Mouse (Mus musculus) activated CD4-positive, CD25-positive, alpha-beta regulatory T cell (primary cell): ENCODE measurements around the gene Dnpep. TPM values are rescaled to one million over a fixed set of nuclear protein-coding genes. Genes with fewer than 3 reads are reported as not detected.

Experiments used
- polyA plus RNA-seq, 2 experiments: library from polyadenylated mRNA; unstranded; fragments of 100-300 nt; shearing (Covaris generic); gene quantifications; one replicate each; pipeline ENCODE4 v1.2.1; 2017

Dnpep gene
- 10 to 100 TPM; 71.2 TPM for polyA plus RNA-seq

DNA sequence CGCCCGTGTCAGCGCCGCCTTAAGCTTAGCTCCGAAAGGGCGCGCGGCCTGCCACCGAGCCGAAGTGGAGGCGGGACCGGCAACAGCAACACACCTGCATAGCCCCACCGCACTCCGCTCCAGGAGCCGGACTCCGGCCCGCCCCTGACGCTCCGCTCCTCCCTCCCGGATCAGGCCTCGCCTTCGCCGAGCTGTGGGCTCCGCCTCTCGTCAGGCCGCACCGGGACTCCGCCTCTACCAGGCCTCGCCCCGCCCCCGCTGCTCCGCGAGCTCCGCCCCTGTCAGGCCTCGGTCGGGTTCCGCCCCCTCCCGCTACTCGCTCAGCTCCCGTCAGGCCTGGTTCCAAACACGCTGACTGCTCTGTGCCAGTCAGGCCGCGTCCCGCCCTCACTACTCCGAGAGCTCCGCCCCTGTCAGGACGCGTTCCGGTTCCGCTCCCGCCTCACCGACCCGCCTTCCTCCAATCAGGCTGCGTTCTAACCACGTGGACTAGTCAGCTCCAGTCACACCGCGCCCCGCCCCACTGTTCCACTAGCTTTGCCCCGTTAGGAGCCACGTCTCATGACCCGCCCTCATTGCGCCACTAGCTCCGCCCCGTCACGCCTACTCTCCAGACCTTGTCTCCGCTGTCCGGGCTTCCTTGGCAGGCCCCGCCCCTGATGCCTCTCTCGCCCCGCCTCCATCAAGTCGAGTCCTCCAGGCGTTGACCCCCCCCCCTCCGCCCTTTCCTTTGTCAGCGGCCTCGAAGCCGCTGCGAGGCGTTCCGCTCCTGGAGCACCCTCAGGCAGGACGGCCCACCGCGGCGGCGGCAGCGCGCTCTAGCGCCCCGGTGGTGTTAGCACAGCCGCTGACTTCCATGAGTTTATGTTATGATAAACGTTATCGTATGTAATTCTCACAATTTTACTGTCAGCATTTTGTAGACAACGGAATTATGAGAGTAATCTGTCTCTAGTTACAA lies at the start of gene Dnpep:
TSS of gene Dnpep (minus strand) at position 750 of the 961 bp plus-strand sequence.

DNA sequence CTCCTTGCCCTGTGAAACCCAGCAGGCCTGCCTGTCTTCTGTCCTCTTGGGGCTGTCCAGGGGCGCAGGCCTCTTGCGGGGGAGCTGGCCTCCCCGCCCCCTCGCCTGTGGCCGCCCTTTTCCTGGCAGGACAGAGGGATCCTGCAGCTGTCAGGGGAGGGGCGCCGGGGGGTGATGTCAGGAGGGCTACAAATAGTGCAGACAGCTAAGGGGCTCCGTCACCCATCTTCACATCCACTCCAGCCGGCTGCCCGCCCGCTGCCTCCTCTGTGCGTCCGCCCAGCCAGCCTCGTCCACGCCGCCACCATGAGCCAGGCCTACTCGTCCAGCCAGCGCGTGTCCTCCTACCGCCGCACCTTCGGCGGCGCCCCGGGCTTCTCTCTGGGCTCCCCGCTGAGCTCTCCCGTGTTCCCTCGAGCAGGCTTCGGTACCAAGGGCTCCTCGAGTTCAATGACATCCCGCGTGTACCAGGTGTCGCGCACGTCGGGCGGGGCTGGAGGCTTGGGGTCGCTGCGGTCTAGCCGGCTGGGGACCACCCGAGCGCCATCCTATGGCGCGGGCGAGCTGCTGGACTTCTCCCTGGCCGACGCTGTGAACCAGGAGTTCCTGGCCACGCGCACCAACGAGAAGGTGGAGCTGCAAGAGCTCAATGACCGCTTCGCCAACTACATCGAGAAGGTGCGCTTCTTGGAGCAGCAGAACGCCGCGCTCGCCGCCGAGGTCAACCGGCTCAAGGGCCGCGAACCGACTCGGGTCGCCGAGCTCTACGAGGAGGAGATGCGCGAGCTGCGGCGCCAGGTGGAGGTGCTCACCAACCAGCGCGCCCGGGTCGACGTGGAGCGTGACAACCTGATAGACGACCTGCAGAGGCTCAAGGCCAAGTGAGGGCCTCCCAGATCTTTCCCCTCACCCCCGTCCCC lies 42.6 kb upstream of the Dnpep start, which contains the start of gene Des:
TSS of gene Des (plus strand) at position 218 of the 920 bp plus-strand sequence.

DNA sequence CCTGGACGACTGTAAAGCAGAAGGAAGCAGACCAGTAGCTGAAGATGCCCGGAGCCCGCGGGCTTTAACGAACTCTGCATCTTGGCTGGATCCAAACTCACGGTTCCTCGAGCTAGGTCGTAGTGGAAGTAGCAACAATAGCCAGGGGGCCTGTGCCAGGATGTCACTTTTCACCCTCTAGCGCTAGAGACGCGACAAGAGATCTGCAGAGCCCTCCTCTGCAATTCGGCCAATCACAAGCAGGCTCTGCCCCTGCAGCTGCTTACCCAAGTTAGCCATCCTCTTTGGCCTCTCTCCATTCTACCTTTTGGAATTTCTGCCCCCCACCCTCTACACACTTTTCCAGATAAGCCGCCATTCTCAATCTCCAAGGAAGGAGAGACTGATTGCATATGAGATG lies 39.6 kb downstream of the Dnpep start, which contains the start of gene Resp18:
TSS of gene Resp18 (minus strand) at position 188 of the 400 bp plus-strand sequence.

DNA sequence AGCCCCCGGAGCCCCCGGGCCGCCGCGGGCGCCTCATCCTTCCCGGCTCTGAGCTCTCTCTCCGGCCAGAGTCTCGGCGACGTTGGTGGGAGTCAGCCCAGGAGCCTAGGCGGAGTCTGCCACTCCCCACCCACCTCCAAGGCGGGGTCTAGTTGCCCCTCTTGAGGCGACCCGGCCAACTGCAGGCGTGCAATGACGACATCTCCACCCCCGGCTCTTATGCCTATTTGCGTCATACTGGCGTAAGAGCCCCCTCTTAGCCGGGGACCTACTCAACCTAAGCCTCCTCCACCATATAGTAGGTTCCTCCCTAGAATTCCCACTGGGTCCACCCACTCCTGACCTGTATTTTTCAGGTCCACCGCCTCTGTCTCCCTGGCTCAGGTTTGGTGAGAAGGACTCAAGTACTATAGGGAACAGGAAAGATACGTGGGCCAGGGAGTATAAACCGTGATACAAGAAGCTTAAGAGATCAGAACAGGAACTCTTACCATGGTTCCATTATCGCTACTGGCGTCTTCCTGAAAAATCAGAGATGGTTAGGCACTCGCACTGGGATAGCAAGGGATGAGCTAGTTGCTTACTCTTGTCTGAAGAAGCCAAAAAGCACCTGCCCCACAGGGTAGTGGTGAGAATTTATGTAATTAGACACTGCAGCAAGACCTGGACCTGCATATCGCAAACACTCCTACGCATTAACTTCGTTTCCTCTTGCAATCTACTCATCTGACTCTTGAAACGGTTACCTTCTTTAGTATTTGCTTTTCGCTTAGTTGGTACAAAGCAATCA lies 53.5 kb downstream of the Dnpep start, which contains the start of gene Ptprn:
TSS of gene Ptprn (minus strand) at position 412 of the 790 bp plus-strand sequence.

Other genes starting within 250 kb of the Dnpep start
- 1 to 10 TPM; 7.1 to 8.1 TPM for gene Nhej1, start 192.8 kb downstream of the Dnpep start, polyA plus RNA-seq
- gene Slc23a3, start 184.1 kb downstream of the Dnpep start, polyA plus RNA-seq, result under 1 TPM; 0.43 to 0.50 TPM
- gene Cnppd1, start 175.3 kb downstream of the Dnpep start, polyA plus RNA-seq, result 100 to 1,000 TPM; 145 to 164 TPM
- gene Retreg2, start 175.2 kb downstream of the Dnpep start, polyA plus RNA-seq, result 100 to 1,000 TPM in 1 of 2 experiments, 10 to 100 TPM in 1; 80.2 to 109 TPM
- gene Zfand2b, start 149.3 kb downstream of the Dnpep start, polyA plus RNA-seq, result 10 to 100 TPM; 69.6 to 84.5 TPM
- 1 to 10 TPM; 2.4 to 6.6 TPM for gene Abcb6, start 137.6 kb downstream of the Dnpep start, polyA plus RNA-seq
- 10 to 100 TPM; 25.2 to 30.8 TPM for gene Ankzf1, start 125.8 kb downstream of the Dnpep start, polyA plus RNA-seq
- gene Atg9a, start 125.8 kb downstream of the Dnpep start, polyA plus RNA-seq, result 10 to 100 TPM; 21.3 to 23.5 TPM
- 10 to 100 TPM in 1 of 2 experiments, 1 to 10 TPM in 1; 8.6 to 14.6 TPM for gene Glb1l, start 107.2 kb downstream of the Dnpep start, polyA plus RNA-seq
- gene Stk16, start 107.2 kb downstream of the Dnpep start, polyA plus RNA-seq, result 100 to 1,000 TPM in 1 of 2 experiments, 10 to 100 TPM in 1; 92.3 to 125 TPM
- gene Tuba4a, start 98.1 kb downstream of the Dnpep start, polyA plus RNA-seq, result 100 to 1,000 TPM; 213 to 315 TPM
- not detected for gene A630095N17Rik, start 85.9 kb downstream of the Dnpep start, polyA plus RNA-seq
- gene Dnajb2, start 81.6 kb downstream of the Dnpep start, polyA plus RNA-seq, result 10 to 100 TPM; 10.8 to 14.4 TPM
- under 1 TPM; 0.18 to 0.71 TPM for gene Ptprn, start 53.5 kb downstream of the Dnpep start, polyA plus RNA-seq
- gene Resp18, start 39.6 kb downstream of the Dnpep start, polyA plus RNA-seq, result not detected
- gene Des, start 42.3 kb upstream of the Dnpep start, polyA plus RNA-seq, result under 1 TPM in 1 of 2 experiments, not detected in 1; 0.16 TPM
- gene Speg, start 57.3 kb upstream of the Dnpep start, polyA plus RNA-seq, result under 1 TPM; 0.29 to 0.54 TPM
- gene Gmppa, start 117.9 kb upstream of the Dnpep start, polyA plus RNA-seq, result 10 to 100 TPM; 68.6 to 74.4 TPM
- gene Asic4, start 132.4 kb upstream of the Dnpep start, polyA plus RNA-seq, result under 1 TPM in 1 of 2 experiments, not detected in 1; 0.07 TPM
- 10 to 100 TPM; 24.7 to 38.0 TPM for gene Chpf, start 161.3 kb upstream of the Dnpep start, polyA plus RNA-seq
- gene Tmem198, start 161.5 kb upstream of the Dnpep start, polyA plus RNA-seq, result 1 to 10 TPM in 1 of 2 experiments, under 1 TPM in 1; 0.98 to 2.0 TPM
- gene Obsl1, start 188.5 kb upstream of the Dnpep start, polyA plus RNA-seq, result under 1 TPM in 1 of 2 experiments, not detected in 1; 0.10 TPM
- not detected for gene Inha, start 189.1 kb upstream of the Dnpep start, polyA plus RNA-seq
- gene Stk11ip, start 203.5 kb upstream of the Dnpep start, polyA plus RNA-seq, result 10 to 100 TPM; 17.0 to 21.3 TPM
- gene Slc4a3, start 228.3 kb upstream of the Dnpep start, polyA plus RNA-seq, result under 1 TPM in 1 of 2 experiments, not detected in 1; 0.05 TPM